Mouse (Mus musculus) neural tube, embryonic 14.5 days (tissue): ENCODE results near the gene Spin2-ps6. TPM values are rescaled to one million over a fixed set of nuclear protein-coding genes. Genes with fewer than 3 reads are reported as not detected.
"Not testable (repeated sequence)": the region's sequence is repeated elsewhere in the genome, so short reads cannot be mapped to it uniquely, and the experiment has no call there.

ENCODE experiments used
- ATAC-seq: fragments of 200-750 bp; cut with Nextera tagmentation; 2 replicates; pipeline ENCODE4 v1.8.0; 2017; ENCODE audit warnings: low read depth, mild to moderate bottlenecking, moderate TSS enrichment, moderate library complexity
- H3K27ac ChIP-seq: fragments of 300-500 bp; sonication (generic); 2 replicates; pipeline ENCODE4 v1.5.1; 2014; ENCODE audit warnings: low read depth, mild to moderate bottlenecking, control low read depth, low read length, moderate library complexity, mixed read lengths
- H3K27me3 ChIP-seq: fragments of 300-500 bp; sonication (generic); 2 replicates; pipeline ENCODE4 v1.6.1; 2014; ENCODE audit warnings: low read length; ENCODE audit not compliant: control insufficient read depth, insufficient read depth
- H3K36me3 ChIP-seq: fragments of 300-500 bp; sonication (generic); 2 replicates; pipeline ENCODE4 v1.6.1; 2014; ENCODE audit warnings: low read length, mixed read lengths; ENCODE audit not compliant: control insufficient read depth, insufficient read depth
- H3K4me1 ChIP-seq: fragments of 300-500 bp; sonication (generic); 2 replicates; pipeline ENCODE4 v1.6.1; 2014; ENCODE audit warnings: low read length; ENCODE audit not compliant: control insufficient read depth, insufficient read depth
- H3K4me2 ChIP-seq: fragments of 300-500 bp; sonication (generic); 2 replicates; pipeline ENCODE4 v1.6.1; 2014; ENCODE audit warnings: mild to moderate bottlenecking, low read depth, low read length, control low read depth
- H3K4me3 ChIP-seq: fragments of 300-500 bp; sonication (generic); 2 replicates; pipeline ENCODE4 v1.5.1; 2014; ENCODE audit warnings: low read depth, low read length, control low read depth, mixed read lengths
- H3K9ac ChIP-seq: fragments of 300-500 bp; sonication (generic); replicated peaks from 2 replicates; pipeline ENCODE4 v1.6.1; 2014; ENCODE audit warnings: low read depth, mild to moderate bottlenecking, control low read depth, low read length, mixed read lengths
- H3K9me3 ChIP-seq: fragments of 300-500 bp; sonication (generic); 2 replicates; pipeline ENCODE4 v1.6.1; 2016; ENCODE audit warnings: low read length; ENCODE audit not compliant: control insufficient read depth
- WGBS: fragments of 180-500 bp; shearing (Covaris S2); extraction: QIAGEN DNeasy Blood & Tissue Kit; methylation state at CpG from one replicate; pipeline ENCODE4 v1.1.7; 2014; 5-methylcytosine and 5-hydroxymethylcytosine counted together
- polyA plus RNA-seq: library from polyadenylated mRNA; unstranded; fragments of >200 nt; fragmentation: Nextera tagmentation; extraction: Ambion mirVana; gene quantifications from 2 replicates; pipeline ENCODE4 v1.2.1, GENCODE M21; 2014

Gene Spin2-ps6
- polyA plus RNA-seq, result not detected in 2 replicates

- not testable (repeated sequence) for H3K27ac ChIP-seq, H3K27me3 ChIP-seq, H3K4me2 ChIP-seq, H3K36me3 ChIP-seq, H3K9me3 ChIP-seq, H3K9ac ChIP-seq, H3K4me1 ChIP-seq, H3K4me3 ChIP-seq, ATAC-seq
- 100% methylated on average over 1 of the region's 3 CpGs for WGBS
Observed at GRCm38 (mm10) chrX:33234569-33234968, at the start of gene Spin2-ps6. Spin2-ps6 (plus strand) TSS chrX:33234869.

Other genes with a start within 250 kb of the Spin2-ps6 start
- gene Btbd35f12, start 78.5 kb downstream of the Spin2-ps6 start, polyA plus RNA-seq, result not detected in 2 replicates